Mouse (Mus musculus): ENCODE measurements around the gene Slc5a2. TPM values are rescaled to one million over a fixed set of nuclear protein-coding genes. Genes with fewer than 3 reads are reported as not detected.

Slc5a2 gene
- total RNA-seq, 2 experiments from 2014 or later: 0.85 TPM; not detected in 1

GRCm38 (mm10) chr7:128321260-128321659 lies 55.8 kb downstream of the Slc5a2 start:
- no peak for ATAC-seq (replicated peaks; ENCODE audit: low FRiP score, poor library complexity, severe bottlenecking)

Other genes with a start within 250 kb of the Slc5a2 start
- gene Itgam, start 203.0 kb upstream of the Slc5a2 start, total RNA-seq (2015; ENCODE audit: low replicate concordance): 44.6 and 47.6 TPM in 2 replicates
- gene Itgam, start 203.0 kb upstream of the Slc5a2 start, total RNA-seq (2017; ENCODE audit: low replicate concordance): 46.6 and 54.4 TPM in 2 replicates
- gene Gm49368, start 203.0 kb upstream of the Slc5a2 start, total RNA-seq (2015; ENCODE audit: low replicate concordance): not detected in 2 replicates
- gene Gm49368, start 203.0 kb upstream of the Slc5a2 start, total RNA-seq (2017; ENCODE audit: low replicate concordance): not detected in 2 replicates
- gene Itgax, start 136.1 kb upstream of the Slc5a2 start, total RNA-seq (2015; ENCODE audit: low replicate concordance): 0.21 and 0.38 TPM in 2 replicates
- gene Itgax, start 136.1 kb upstream of the Slc5a2 start, total RNA-seq (2017; ENCODE audit: low replicate concordance): 1.4 and 1.5 TPM in 2 replicates
- 3.5 and 7.7 TPM in 2 replicates for gene Itgad, start 111.3 kb upstream of the Slc5a2 start, total RNA-seq (2015; ENCODE audit: low replicate concordance)
- 7.4 and 21.2 TPM in 2 replicates for gene Itgad, start 111.3 kb upstream of the Slc5a2 start, total RNA-seq (2017; ENCODE audit: low replicate concordance)
- not detected in 2 replicates for gene Cox6a2, start 59.3 kb upstream of the Slc5a2 start, total RNA-seq (2015; ENCODE audit: low replicate concordance)
- gene Cox6a2, start 59.3 kb upstream of the Slc5a2 start, total RNA-seq (2017; ENCODE audit: low replicate concordance): 0.60 and 1.4 TPM in 2 replicates
- gene Armc5, start 28.3 kb upstream of the Slc5a2 start, total RNA-seq (2015; ENCODE audit: low replicate concordance): 1.3 and 2.3 TPM in 2 replicates
- 2.2 and 4.0 TPM in 2 replicates for gene Armc5, start 28.3 kb upstream of the Slc5a2 start, total RNA-seq (2017; ENCODE audit: low replicate concordance)
- 1.7 and 3.3 TPM in 2 replicates for gene 9130023H24Rik, start 27.6 kb upstream of the Slc5a2 start, total RNA-seq (2015; ENCODE audit: low replicate concordance)
- 1.8 and 2.7 TPM in 2 replicates for gene 9130023H24Rik, start 27.6 kb upstream of the Slc5a2 start, total RNA-seq (2017; ENCODE audit: low replicate concordance)
- 0.96 and 2.9 TPM in 2 replicates for gene Tgfb1i1, start 18.8 kb upstream of the Slc5a2 start, total RNA-seq (2015; ENCODE audit: low replicate concordance)
- 0.84 TPM in 1 of 2 replicates, not detected in the other for gene Tgfb1i1, start 18.8 kb upstream of the Slc5a2 start, total RNA-seq (2017; ENCODE audit: low replicate concordance)
- 29.2 and 52.5 TPM in 2 replicates for gene BC017158, start 32.5 kb downstream of the Slc5a2 start, total RNA-seq (2015; ENCODE audit: low replicate concordance)
- gene BC017158, start 32.5 kb downstream of the Slc5a2 start, total RNA-seq (2017; ENCODE audit: low replicate concordance): 41.7 and 56.7 TPM in 2 replicates
- gene Rgs10, start 153.1 kb downstream of the Slc5a2 start, total RNA-seq (2015; ENCODE audit: low replicate concordance): 21.9 and 24.5 TPM in 2 replicates
- gene Rgs10, start 153.1 kb downstream of the Slc5a2 start, total RNA-seq (2017; ENCODE audit: low replicate concordance): 22.7 and 44.9 TPM in 2 replicates
- 65.6 and 74.4 TPM in 2 replicates for gene Tial1, start 196.1 kb downstream of the Slc5a2 start, total RNA-seq (2015; ENCODE audit: low replicate concordance)
- 52.6 and 91.2 TPM in 2 replicates for gene Tial1, start 196.1 kb downstream of the Slc5a2 start, total RNA-seq (2017; ENCODE audit: low replicate concordance)

Measured in erythroblast, adult 5-6 weeks (primary cell).